22 mouse cellular contexts compared by ENCODE assay signal in the genomic region with DNA sequence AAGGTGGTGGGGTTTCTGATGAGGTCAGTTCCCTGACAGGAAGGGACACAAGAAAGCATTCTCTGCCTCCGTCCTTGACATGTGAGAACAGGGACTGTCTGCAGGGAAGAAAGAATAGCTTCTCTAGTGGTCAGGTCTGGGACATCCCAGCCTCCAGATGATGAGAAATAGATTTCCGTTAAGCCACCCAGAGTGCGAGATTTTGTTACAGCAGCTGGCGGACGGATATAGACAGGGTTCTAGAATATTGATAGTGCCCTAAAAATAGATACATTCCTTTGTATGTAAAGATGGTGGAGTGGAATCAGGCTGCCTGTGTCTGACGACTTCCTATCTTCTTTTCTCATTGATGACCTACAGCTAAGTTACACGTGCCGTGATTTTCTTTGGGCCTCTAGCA. TPM values are rescaled to one million over a fixed set of nuclear protein-coding genes. Genes with fewer than 3 reads are reported as not detected.
DNase-seq lines count a peak whose midpoint lies in the region; ATAC-seq and TF ChIP-seq lines count a peak whose summit lies in the region.
"Had no signal": no experiment of that assay in that cellular context is flagged by ENCODE, and none has a peak within 500 bp of the region (broad histone marks: within the 10 kb centered on the region; RNA-seq: fewer than 3 reads in every experiment).

No protein-coding gene starts in this region.

- peak overlapping the region; percentile 72 for H3K27ac ChIP-seq in heart, embryonic 11.5 days (ENCODE audit: low read depth, low read length)
- H3K27ac ChIP-seq in heart, embryonic 15.5 days, result peak overlapping the region; percentile 65
- peak overlapping the region; percentile 2; the same call in 1 of the 2 replicates for H3K27ac ChIP-seq in hindbrain, embryonic 13.5 days
- H3K27ac ChIP-seq in hindbrain, embryonic 11.5 days (ENCODE audit: low read depth, low read length), result no peak overlapping the region
- peak overlapping the region; percentile 17 for H3K27ac ChIP-seq in CH12.LX (ENCODE audit: insufficient read depth, low read depth)
- H3K27ac ChIP-seq: embryonic facial prominence, embryonic 13.5 days; forebrain, embryonic 12.5 days; intestine, embryonic 15.5 days; kidney, embryonic 15.5 days had no signal

- no peak; the same call in 1 of the 2 replicates for TF ChIP-seq RAD21 in CH12.LX (IDR thresholded peaks at IDR 0.05; ENCODE audit: low read depth, low read length)

- H3K79me2 ChIP-seq in CH12.LX (replicated peaks; ENCODE audit: control insufficient read depth, extremely low read depth, insufficient read depth, poor library complexity, severe bottlenecking), result no peaks in the 10 kb centered on the region

- H3K4me2 ChIP-seq in heart, embryonic 11.5 days, result peak overlapping the region; percentile 1; the same call in 1 of the 2 replicates
- peak overlapping the region; percentile 27 for H3K4me2 ChIP-seq in heart, embryonic 15.5 days
- no peak overlapping the region for H3K4me2 ChIP-seq in hindbrain, embryonic 13.5 days
- no peak overlapping the region for H3K4me2 ChIP-seq in hindbrain, embryonic 11.5 days (replicated peaks; ENCODE audit: low read depth, low read length)
- no peak overlapping the region for H3K4me2 ChIP-seq in CH12.LX (ENCODE audit: insufficient read depth, low read depth, poor library complexity, severe bottlenecking)
- H3K4me2 ChIP-seq: embryonic facial prominence, embryonic 13.5 days; forebrain, embryonic 12.5 days; intestine, embryonic 15.5 days; kidney, embryonic 15.5 days had no signal

- no peaks in the 10 kb centered on the region for H3K36me3 ChIP-seq in heart, embryonic 11.5 days (ENCODE audit: control insufficient read depth, insufficient read depth, low read length)
- H3K36me3 ChIP-seq in heart, embryonic 15.5 days, result no peaks in the 10 kb centered on the region
- no peaks in the 10 kb centered on the region for H3K36me3 ChIP-seq in hindbrain, embryonic 13.5 days
- no peaks in the 10 kb centered on the region for H3K36me3 ChIP-seq in hindbrain, embryonic 11.5 days (ENCODE audit: control insufficient read depth, insufficient read depth, low read length)
- H3K36me3 ChIP-seq in CH12.LX (replicated peaks in 1 of 2; ENCODE audit: control insufficient read depth in 1 of 2, insufficient read depth in 1 of 2, low read length in 1 of 2), result no peaks in the 10 kb centered on the region
- H3K36me3 ChIP-seq: forebrain, embryonic 12.5 days; intestine, embryonic 15.5 days had no signal

- dilution Hi-C loops in CH12.LX (cut with MboI; ENCODE audit: extremely low pct_ligation_motif_present, extremely low pct_unique_long_range_greater_than_20kb, low sequenced_read_pairs), result no loop called here

- no peak overlapping the region for H3K9ac ChIP-seq in heart, embryonic 11.5 days (ENCODE audit: low read depth, low read length)
- no peak overlapping the region for H3K9ac ChIP-seq in heart, embryonic 15.5 days
- H3K9ac ChIP-seq in hindbrain, embryonic 13.5 days, result no peak overlapping the region
- H3K9ac ChIP-seq in hindbrain, embryonic 11.5 days (ENCODE audit: low read depth, low read length), result no peak overlapping the region
- no peak overlapping the region for H3K9ac ChIP-seq in CH12.LX (ENCODE audit: insufficient read depth, low read depth)
- H3K9ac ChIP-seq: embryonic facial prominence, embryonic 13.5 days; forebrain, embryonic 12.5 days; intestine, embryonic 15.5 days; kidney, embryonic 15.5 days had no signal

- no peak for TF ChIP-seq CTCF in CH12.LX (conservative IDR thresholded peaks at IDR 0.05 in 1 of 2, IDR thresholded peaks at IDR 0.05 in 1 of 2; ENCODE audit: low read depth in 2 of 2, low read length in 2 of 2)

- H3K4me1 ChIP-seq in heart, embryonic 11.5 days (ENCODE audit: control insufficient read depth, insufficient read depth, low read length), result peaks cover 80% of the 10 kb centered on the region
- H3K4me1 ChIP-seq in heart, embryonic 15.5 days (replicated peaks), result peaks cover 81% of the 10 kb centered on the region
- peaks cover 87% of the 10 kb centered on the region for H3K4me1 ChIP-seq in hindbrain, embryonic 13.5 days (replicated peaks)
- H3K4me1 ChIP-seq in hindbrain, embryonic 11.5 days (replicated peaks; ENCODE audit: control insufficient read depth, insufficient read depth, low read length), result peaks cover 25% of the 10 kb centered on the region
- H3K4me1 ChIP-seq in CH12.LX (ENCODE audit: control insufficient read depth in 1 of 2, insufficient read depth in 2 of 2), result peaks cover 58 to 77% of the 10 kb centered on the region in 2 experiments

- no peak overlapping the region for H3K4me3 ChIP-seq in heart, embryonic 11.5 days (ENCODE audit: low read depth, low read length)
- H3K4me3 ChIP-seq in heart, embryonic 15.5 days, result no peak overlapping the region
- no peak overlapping the region for H3K4me3 ChIP-seq in hindbrain, embryonic 13.5 days
- H3K4me3 ChIP-seq in hindbrain, embryonic 11.5 days (ENCODE audit: low read depth, low read length), result no peak overlapping the region
- H3K4me3 ChIP-seq in CH12.LX (replicated peaks in 1 of 3; ENCODE audit: low read depth in 2 of 3, low read length in 2 of 3, poor library complexity in 1 of 3), result no peak overlapping the region
- H3K4me3 ChIP-seq: embryonic facial prominence, embryonic 13.5 days; forebrain, embryonic 12.5 days; intestine, embryonic 15.5 days; kidney, embryonic 15.5 days had no signal

- no peak for DNase-seq in heart, postnatal 36 days
- DNase-seq in heart, postnatal 25 days (ENCODE audit: low spot score), result no peak
- no peak for DNase-seq in hindbrain, embryonic 11.5 days (ENCODE audit: low spot score)
- DNase-seq in CH12.LX (ENCODE audit: extremely low read depth), result no peak
- no peak for DNase-seq in adrenal gland, postnatal 10 days
- DNase-seq: adrenal gland, postnatal 25 days; cerebellum, adult 18-20 months; cerebellum, adult 9-11 months; cerebellum, postnatal 36 days; gastrocnemius, postnatal 10 days; heart, postnatal 10 days; kidney, adult 18-20 months had no signal

- peak; percentile 48; the same call in 1 of the 2 replicates for TF ChIP-seq EP300 in CH12.LX (IDR thresholded peaks at IDR 0.05; ENCODE audit: low read length)

- no peaks in the 10 kb centered on the region for H3K9me3 ChIP-seq in heart, embryonic 11.5 days (replicated peaks; ENCODE audit: control insufficient read depth, low read length)
- no peaks in the 10 kb centered on the region for H3K9me3 ChIP-seq in heart, embryonic 15.5 days (replicated peaks)
- H3K9me3 ChIP-seq in hindbrain, embryonic 13.5 days, result no peaks in the 10 kb centered on the region
- H3K9me3 ChIP-seq in hindbrain, embryonic 11.5 days (ENCODE audit: control insufficient read depth, low read length), result no peaks in the 10 kb centered on the region
- no peaks in the 10 kb centered on the region for H3K9me3 ChIP-seq in CH12.LX (replicated peaks; ENCODE audit: low read length)
- H3K9me3 ChIP-seq: embryonic facial prominence, embryonic 13.5 days; forebrain, embryonic 12.5 days; intestine, embryonic 15.5 days; kidney, embryonic 15.5 days had no signal

- ATAC-seq in heart, embryonic 11.5 days (replicated peaks; ENCODE audit: insufficient number of reproducible peaks, low FRiP score, low TSS enrichment), result no peak
- ATAC-seq in heart, embryonic 15.5 days (replicated peaks; ENCODE audit: insufficient number of reproducible peaks, insufficient read depth, low FRiP score, low read depth), result no peak
- no peak for ATAC-seq in hindbrain, embryonic 13.5 days (ENCODE audit: low FRiP score)
- ATAC-seq in hindbrain, embryonic 11.5 days (ENCODE audit: low FRiP score), result no peak
- ATAC-seq: activated CD4-positive, CD25-positive, alpha-beta regulatory T cell, adult 4 months; forebrain, embryonic 16.5 days; intestine, embryonic 15.5 days; Patski had no signal

- H3K27me3 ChIP-seq in heart, embryonic 11.5 days (ENCODE audit: control insufficient read depth, insufficient read depth, low read length), result no peaks in the 10 kb centered on the region
- no peaks in the 10 kb centered on the region for H3K27me3 ChIP-seq in heart, embryonic 15.5 days
- H3K27me3 ChIP-seq in hindbrain, embryonic 13.5 days, result no peaks in the 10 kb centered on the region
- H3K27me3 ChIP-seq in hindbrain, embryonic 11.5 days (ENCODE audit: control insufficient read depth, insufficient read depth, low read length), result no peaks in the 10 kb centered on the region
- no peaks in the 10 kb centered on the region for H3K27me3 ChIP-seq in CH12.LX (replicated peaks)
- H3K27me3 ChIP-seq: embryonic facial prominence, embryonic 13.5 days; forebrain, embryonic 12.5 days; intestine, embryonic 15.5 days; kidney, embryonic 15.5 days; Patski had no signal

- TF ChIP-seq POLR2A in CH12.LX (IDR thresholded peaks at IDR 0.05; ENCODE audit: low read depth, low read length), result no peak

- WGBS in heart, embryonic 11.5 days (ENCODE audit: insufficient replicate concordance), result 36% methylated on average over 8 of the region's 8 CpGs
- 28% methylated on average over 8 of the region's 8 CpGs for WGBS in heart, embryonic 15.5 days
- 59% methylated on average over 8 of the region's 8 CpGs for WGBS in hindbrain, embryonic 13.5 days
- WGBS in hindbrain, embryonic 11.5 days, result 75% methylated on average over 8 of the region's 8 CpGs

- in situ Hi-C loops in CH12.LX (cut with MboI; ENCODE audit: low pct_ligation_motif_present, low pct_unique_long_range_greater_than_20kb, low sequenced_read_pairs), result no loop called here

- intact Hi-C loops in heart, postnatal 36 days (cut with DNase I), result no loop called here
- intact Hi-C loops in heart, postnatal 25 days (cut with DNase I), result no loop called here

TF ChIP-seq in CH12.LX, 34 proteins besides CTCF, POLR2A, EP300 and RAD21 (continues in another document):
- TF ChIP-seq MYC (IDR thresholded peaks at IDR 0.05; ENCODE audit: low read depth, low read length) (0 out of 2 replicates have a peak, but pooled peaks have one; percentile 33), ETS1 (conservative IDR thresholded peaks at IDR 0.05; ENCODE audit: low read depth, low read length) (peak; percentile 63), IRF4 (IDR thresholded peaks at IDR 0.05; ENCODE audit: low read depth, low read length) (0 out of 2 replicates have a peak, but pooled peaks have one; percentile 34), MEF2A (IDR thresholded peaks at IDR 0.05; ENCODE audit: borderline replicate concordance, low read depth, low read length) (peak; percentile 82), KAT2A (IDR thresholded peaks at IDR 0.05; ENCODE audit: insufficient replicate concordance, low read length) (no peak), TCF12 (IDR thresholded peaks at IDR 0.05; ENCODE audit: low read depth, low read length) (0 out of 2 replicates have a peak, but pooled peaks have one; percentile 36)

RNA-seq across cellular contexts. Expression of gene Afap1, which starts 10.3 kb away (rescaled TPM):
- 19.9 and 24.8 TPM in 2 replicates for polyA plus RNA-seq in heart, embryonic 11.5 days (2014; fragmentation: Nextera tagmentation; extraction: Ambion mirVana)
- total RNA-seq in heart, postnatal 36 days (2021), result 10 to 100 TPM; 20.8 to 20.9 TPM
- polyA plus RNA-seq in heart, embryonic 15.5 days (2015; fragmentation: Nextera tagmentation; extraction: Ambion mirVana), result 22.6 and 27.1 TPM in 2 replicates
- 10 to 100 TPM; 22.8 to 23.9 TPM for total RNA-seq in heart, postnatal 25 days (2021)
- 82.8 and 86.5 TPM in 2 replicates for polyA plus RNA-seq in hindbrain, embryonic 13.5 days (2015; fragmentation: Nextera tagmentation; extraction: Ambion mirVana)
- polyA plus RNA-seq in hindbrain, embryonic 11.5 days (2014; fragmentation: Nextera tagmentation; extraction: Ambion mirVana), result 55.7 and 58.2 TPM in 2 replicates
- total RNA-seq in CH12.LX (2012; rRNA removed) (3.0 and 4.0 TPM in 2 replicates), CH12.LX (2014; rRNA removed) (0.32 and 0.35 TPM in 2 replicates)
- 0.74 and 0.86 TPM in 2 replicates for polyA plus RNA-seq in CH12.LX (2012; ENCODE audit: insufficient read length, low read depth)
- total RNA-seq in adrenal gland, postnatal 10 days (2021), result 10 to 100 TPM; 24.2 to 30.6 TPM

Comparison
In these comparisons a context has a peak if more than half of its experiments do, and no peak if none do; other contexts are left out.
1. H3K4me2 ChIP-seq: peak in heart, embryonic 11.5 days (single experiment) and heart, embryonic 15.5 days (single experiment); none in hindbrain, embryonic 13.5 days (single experiment), hindbrain, embryonic 11.5 days (single experiment) and CH12.LX (single experiment).
2. RNA of gene Afap1, which starts 10.3 kb away (polyA plus RNA-seq): 82.8 to 86.5 TPM in hindbrain, embryonic 13.5 days, 55.7 to 58.2 TPM in hindbrain, embryonic 11.5 days, 22.6 to 27.1 TPM in heart, embryonic 15.5 days and 19.9 to 24.8 TPM in heart, embryonic 11.5 days; 0.74 to 0.86 TPM in CH12.LX; every median in the first group is over 10 times any median in the second.